Mouse (Mus musculus) cortical plate, adult 2 months (tissue): ENCODE data around the gene Gm37240.

ENCODE experiments used
- CTCF ChIP-seq: fragments of 200-500 bp; IDR thresholded peaks from 2 replicates; pipeline ENCODE4 v1.5.1; 2011; ENCODE audit warnings: mild to moderate bottlenecking, control low read depth, low read length; ENCODE audit not compliant: insufficient read depth; ENCODE audit errors: extremely low read depth
- POLR2A ChIP-seq: fragments of 200-500 bp; IDR thresholded peaks from 2 replicates; pipeline ENCODE4 v1.6.1; 2011; ENCODE audit warnings: mild to moderate bottlenecking, low read length, control low read depth; ENCODE audit not compliant: insufficient read depth; ENCODE audit errors: extremely low read depth

DNA sequence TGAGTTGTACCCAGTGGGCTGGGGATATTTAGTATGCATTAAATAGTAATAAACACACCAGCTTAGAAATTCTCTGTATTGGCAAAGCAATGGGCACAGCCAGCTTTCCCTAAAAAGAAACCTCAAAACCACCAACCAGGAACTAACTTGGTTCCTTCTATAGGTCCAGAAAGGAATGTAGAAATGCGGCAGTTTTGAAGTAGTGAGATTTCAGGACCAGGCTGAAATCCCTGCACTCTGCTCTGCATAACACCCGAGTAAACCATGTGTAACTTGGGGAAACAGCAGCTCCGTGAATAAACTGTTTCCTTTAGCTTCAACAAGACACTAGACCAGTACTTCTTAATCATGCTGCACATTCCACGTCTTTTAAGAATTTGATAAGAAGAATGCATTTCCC, 1306.6 kb downstream of the Gm37240 start:
- TF ChIP-seq POLR2A: no peak
- no peak for TF ChIP-seq CTCF
